Comparison of ENCODE assay signal across 8 mouse cellular contexts in genomic region chr11:78694249-78694648, GRCm38 (mm10). TPM values are rescaled to one million over a fixed set of nuclear protein-coding genes. Genes with fewer than 3 reads are reported as not detected.
DNase-seq lines count a peak whose midpoint lies in the region; ATAC-seq lines count a peak whose summit lies in the region.

No protein-coding gene starts in this region.

- H3K27me3 ChIP-seq in lung, embryonic 15.5 days = no peaks in the 10 kb centered on the region
- no peaks in the 10 kb centered on the region for H3K27me3 ChIP-seq in forebrain, embryonic 13.5 days
- H3K27me3 ChIP-seq in hindbrain, embryonic 13.5 days = no peaks in the 10 kb centered on the region
- H3K27me3 ChIP-seq in neural tube, embryonic 13.5 days = no peaks in the 10 kb centered on the region

- peak overlapping the region; percentile 29 for H3K9ac ChIP-seq in lung, embryonic 15.5 days
- peak overlapping the region; percentile 37; the same call in 1 of the 2 replicates for H3K9ac ChIP-seq in forebrain, embryonic 13.5 days
- peak overlapping the region; percentile 21; the same call in 1 of the 2 replicates for H3K9ac ChIP-seq in hindbrain, embryonic 13.5 days
- H3K9ac ChIP-seq in neural tube, embryonic 13.5 days = 0 out of 2 replicates have a peak overlapping the region, but pooled peaks have one; percentile 18

- peak overlapping the region; percentile 61 for H3K4me2 ChIP-seq in lung, embryonic 15.5 days
- H3K4me2 ChIP-seq in forebrain, embryonic 13.5 days = peak overlapping the region; percentile 64
- peak overlapping the region; percentile 64 for H3K4me2 ChIP-seq in hindbrain, embryonic 13.5 days
- H3K4me2 ChIP-seq in neural tube, embryonic 13.5 days = peak overlapping the region; percentile 72

- ATAC-seq in lung, embryonic 15.5 days (ENCODE audit: borderline replicate concordance, extremely low read depth, low FRiP score, low TSS enrichment) = no peak
- no peak for ATAC-seq in forebrain, embryonic 13.5 days
- no peak for ATAC-seq in hindbrain, embryonic 13.5 days (ENCODE audit: low FRiP score)
- ATAC-seq in neural tube, embryonic 13.5 days (ENCODE audit: low read depth) = no peak
- ATAC-seq in monocyte, adult 5-6 weeks (replicated peaks; ENCODE audit: insufficient number of reproducible peaks, low FRiP score, low TSS enrichment, poor library complexity, severe bottlenecking) = no peak

- 56% methylated on average over 3 of the region's 3 CpGs for WGBS in lung, embryonic 15.5 days
- WGBS in forebrain, embryonic 13.5 days = 83% methylated on average over 3 of the region's 3 CpGs
- 58% methylated on average over 3 of the region's 3 CpGs for WGBS in hindbrain, embryonic 13.5 days
- WGBS in neural tube, embryonic 13.5 days = 47% methylated on average over 3 of the region's 3 CpGs

- H3K27ac ChIP-seq in lung, embryonic 15.5 days = no peak overlapping the region
- H3K27ac ChIP-seq in forebrain, embryonic 13.5 days = no peak overlapping the region
- H3K27ac ChIP-seq in hindbrain, embryonic 13.5 days = no peak overlapping the region
- 0 out of 2 replicates have a peak overlapping the region, but pooled peaks have one; percentile 9 for H3K27ac ChIP-seq in neural tube, embryonic 13.5 days (replicated peaks)

- 0 out of 2 replicates have a peak overlapping the region, but pooled peaks have one; percentile 5 for H3K4me3 ChIP-seq in lung, embryonic 15.5 days
- peak overlapping the region; percentile 75 for H3K4me3 ChIP-seq in forebrain, embryonic 13.5 days
- peak overlapping the region; percentile 18; the same call in 1 of the 2 replicates for H3K4me3 ChIP-seq in hindbrain, embryonic 13.5 days
- peak overlapping the region; percentile 88 for H3K4me3 ChIP-seq in neural tube, embryonic 13.5 days

- DNase-seq in lung, postnatal 4 days = no peak
- no peak for DNase-seq in left cerebral cortex, postnatal 10 days (ENCODE audit: extremely low spot score in 1 of 2, low spot score in 2 of 2)
- DNase-seq in frontal cortex, postnatal 25 days (ENCODE audit: low spot score in 2 of 2) = no peak

- H3K9me3 ChIP-seq in lung, embryonic 15.5 days = no peaks in the 10 kb centered on the region
- no peaks in the 10 kb centered on the region for H3K9me3 ChIP-seq in forebrain, embryonic 13.5 days (replicated peaks)
- no peaks in the 10 kb centered on the region for H3K9me3 ChIP-seq in hindbrain, embryonic 13.5 days
- H3K9me3 ChIP-seq in neural tube, embryonic 13.5 days = no peaks in the 10 kb centered on the region

- H3K4me1 ChIP-seq in lung, embryonic 15.5 days = peaks cover 35% of the 10 kb centered on the region
- peaks cover 62% of the 10 kb centered on the region for H3K4me1 ChIP-seq in forebrain, embryonic 13.5 days
- peaks cover 52% of the 10 kb centered on the region for H3K4me1 ChIP-seq in hindbrain, embryonic 13.5 days (replicated peaks)
- H3K4me1 ChIP-seq in neural tube, embryonic 13.5 days (replicated peaks) = peaks cover 69% of the 10 kb centered on the region

- no peaks in the 10 kb centered on the region for H3K36me3 ChIP-seq in lung, embryonic 15.5 days
- H3K36me3 ChIP-seq in forebrain, embryonic 13.5 days (ENCODE audit: poor library complexity, severe bottlenecking) = no peaks in the 10 kb centered on the region
- no peaks in the 10 kb centered on the region for H3K36me3 ChIP-seq in hindbrain, embryonic 13.5 days
- no peaks in the 10 kb centered on the region for H3K36me3 ChIP-seq in neural tube, embryonic 13.5 days

- intact Hi-C loops in left cerebral cortex, postnatal 10 days (cut with DNase I) = loop anchor here (10.0 kb wide), 1 partner anchor 119 kb away; no protein-coding TSS in a partner anchor

RNA-seq across cellular contexts. Expression of gene Nlk, which starts 2.9 kb away (rescaled TPM):
- 12.0 and 14.0 TPM in 2 replicates for polyA plus RNA-seq in lung, embryonic 15.5 days (2015; fragmentation: Nextera tagmentation; extraction: Ambion mirVana)
- polyA plus RNA-seq in forebrain, embryonic 13.5 days (2015; fragmentation: Nextera tagmentation; extraction: Ambion mirVana) = 34.1 and 34.2 TPM in 2 replicates
- polyA plus RNA-seq in hindbrain, embryonic 13.5 days (2015; fragmentation: Nextera tagmentation; extraction: Ambion mirVana) = 29.9 and 31.8 TPM in 2 replicates
- 30.0 and 33.9 TPM in 2 replicates for polyA plus RNA-seq in neural tube, embryonic 13.5 days (2015; fragmentation: Nextera tagmentation; extraction: Ambion mirVana)
- total RNA-seq in left cerebral cortex, postnatal 10 days (2021) = 10 to 100 TPM; 59.1 to 59.4 TPM
- 22.7 to 69.9 TPM (median 36.2 TPM) in 3 replicates for total RNA-seq in monocyte, adult 5-6 weeks (2017)

RNA-seq across cellular contexts. Expression of gene Ccnq, which starts 57.3 kb away (rescaled TPM):
- polyA plus RNA-seq in lung, embryonic 15.5 days (2015; fragmentation: Nextera tagmentation; extraction: Ambion mirVana) = 40.2 and 40.9 TPM in 2 replicates
- polyA plus RNA-seq in forebrain, embryonic 13.5 days (2015; fragmentation: Nextera tagmentation; extraction: Ambion mirVana) = 39.5 and 39.8 TPM in 2 replicates
- 28.3 and 33.3 TPM in 2 replicates for polyA plus RNA-seq in hindbrain, embryonic 13.5 days (2015; fragmentation: Nextera tagmentation; extraction: Ambion mirVana)
- polyA plus RNA-seq in neural tube, embryonic 13.5 days (2015; fragmentation: Nextera tagmentation; extraction: Ambion mirVana) = 33.3 and 36.0 TPM in 2 replicates
- 10 to 100 TPM; 18.2 to 19.0 TPM for total RNA-seq in left cerebral cortex, postnatal 10 days (2021)
- 12.4 to 22.2 TPM (median 16.4 TPM) in 3 replicates for total RNA-seq in monocyte, adult 5-6 weeks (2017)

Comparison
In these comparisons a context has a peak if more than half of its experiments do, and no peak if none do; other contexts are left out.
1. H3K4me3 ChIP-seq: peak in every context shown above with its lines; median percentile 88 in neural tube, embryonic 13.5 days; 75 in forebrain, embryonic 13.5 days; 18 in hindbrain, embryonic 13.5 days; 5 in lung, embryonic 15.5 days.